Mouse (Mus musculus): Measurements from ENCODE around the gene Olfr859.
"Not testable (repeated sequence)": the region's sequence is repeated elsewhere in the genome, so short reads cannot be mapped to it uniquely, and the experiment has no call there.

The Olfr859 gene

GRCm38 (mm10) chr9:19804606-19805005 is at the start of gene Olfr859:
Gene Olfr859 (plus strand): TSS chr9:19804906.
- not testable (repeated sequence) for DNase-seq

GRCm38 (mm10) chr9:19769136-19769535 is 35.6 kb upstream of the Olfr859 start:
- DNase-seq = no peak

- DNase-seq = no peak
These were observed 35.0 kb upstream of the Olfr859 start for GRCm38 (mm10) chr9:19769701-19770100.

- no peak for DNase-seq
These were observed 24.7 kb upstream of the Olfr859 start, which contains the start of gene Olfr58 for GRCm38 (mm10) chr9:19779983-19780382. Gene Olfr58 (plus strand): TSS chr9:19780283.

GRCm38 (mm10) chr9:19803000-19803399 is 1.7 kb upstream of the Olfr859 start:
- no peak for DNase-seq

GRCm38 (mm10) chr9:19849647-19850046 is 44.9 kb downstream of the Olfr859 start, which contains the start of gene Olfr860:
Gene Olfr860 (minus strand): TSS chr9:19849747.
- DNase-seq = no peak
